Mouse (Mus musculus): ENCODE measurements around the gene Cib4. TPM values are rescaled to one million over a fixed set of nuclear protein-coding genes. Genes with fewer than 3 reads are reported as not detected.

Cib4 gene
- total RNA-seq, 2 experiments from 2014 or later = 0.53 to 0.99 TPM

GRCm38 (mm10) chr5:30574367-30574766 is 28.7 kb upstream of the Cib4 start:
- DNase-seq (ENCODE audit: low spot score in 2 of 2) = no peak

- no peak for DNase-seq (ENCODE audit: low spot score in 2 of 2)
These were observed 26.2 kb upstream of the Cib4 start for GRCm38 (mm10) chr5:30571820-30572219.

GRCm38 (mm10) chr5:30568479-30568878 is 22.8 kb upstream of the Cib4 start:
- no peak for DNase-seq (ENCODE audit: low spot score in 2 of 2)

- no peak for DNase-seq (ENCODE audit: low spot score in 2 of 2)
These were observed 14.4 kb upstream of the Cib4 start for GRCm38 (mm10) chr5:30559986-30560493.

GRCm38 (mm10) chr5:30559421-30559820 is 13.8 kb upstream of the Cib4 start:
- no peak for DNase-seq (ENCODE audit: low spot score in 2 of 2)

- no peak for DNase-seq (ENCODE audit: low spot score in 2 of 2)
These were observed 10.6 kb upstream of the Cib4 start for GRCm38 (mm10) chr5:30556284-30556683.

- no peak for DNase-seq (ENCODE audit: low spot score in 2 of 2)
These were observed 9.3 kb upstream of the Cib4 start for GRCm38 (mm10) chr5:30554981-30555380.

GRCm38 (mm10) chr5:30553936-30554335 is 8.3 kb upstream of the Cib4 start:
- no peak for DNase-seq (ENCODE audit: low spot score in 2 of 2)

- DNase-seq (ENCODE audit: low spot score in 2 of 2) = no peak
These were observed 6.4 kb upstream of the Cib4 start for GRCm38 (mm10) chr5:30552006-30552405.

- DNase-seq (ENCODE audit: low spot score in 2 of 2) = peak in 1 of 2 experiments; percentile 66
These were observed 5.5 kb upstream of the Cib4 start for GRCm38 (mm10) chr5:30551022-30551638.

- no peak for DNase-seq (ENCODE audit: low spot score in 2 of 2)
These were observed 4.8 kb upstream of the Cib4 start for GRCm38 (mm10) chr5:30550334-30551021.

- DNase-seq (ENCODE audit: low spot score in 2 of 2) = no peak
These were observed 3.0 kb upstream of the Cib4 start for GRCm38 (mm10) chr5:30548681-30549080.

- no peak for DNase-seq (ENCODE audit: low spot score in 2 of 2)
These were observed 9.5 kb downstream of the Cib4 start for GRCm38 (mm10) chr5:30536051-30536570.

GRCm38 (mm10) chr5:30534637-30535036 is 11.0 kb downstream of the Cib4 start:
- no peak for DNase-seq (ENCODE audit: low spot score in 2 of 2)

GRCm38 (mm10) chr5:30528906-30529305 is 16.7 kb downstream of the Cib4 start:
- no peak for DNase-seq (ENCODE audit: low spot score in 2 of 2)

GRCm38 (mm10) chr5:30527129-30527528 is 18.5 kb downstream of the Cib4 start:
- no peak for DNase-seq (ENCODE audit: low spot score in 2 of 2)

- no peak for DNase-seq (ENCODE audit: low spot score in 2 of 2)
These were observed 19.5 kb downstream of the Cib4 start for GRCm38 (mm10) chr5:30525920-30526836.

- DNase-seq (ENCODE audit: low spot score in 2 of 2) = no peak
These were observed 21.4 kb downstream of the Cib4 start for GRCm38 (mm10) chr5:30524213-30524612.

GRCm38 (mm10) chr5:30523131-30523530 is 22.5 kb downstream of the Cib4 start:
- DNase-seq (ENCODE audit: low spot score in 2 of 2) = no peak

GRCm38 (mm10) chr5:30522406-30522805 is 23.2 kb downstream of the Cib4 start:
- DNase-seq (ENCODE audit: low spot score in 2 of 2) = no peak

GRCm38 (mm10) chr5:30520214-30520732 is 25.4 kb downstream of the Cib4 start:
- no peak for DNase-seq (ENCODE audit: low spot score in 2 of 2)
